Mouse (Mus musculus) bone marrow macrophage, adult 2 months (primary cell): ENCODE results near the gene Enc1. TPM values are rescaled to one million over a fixed set of nuclear protein-coding genes. Genes with fewer than 3 reads are reported as not detected.

Experiments used
- H3K27ac ChIP-seq: 2 replicates; pipeline ENCODE4 v1.5.1; 2012; ENCODE audit warnings: low read depth, low read length; ENCODE audit not compliant: insufficient read depth
- H3K4me1 ChIP-seq: 2 replicates; pipeline ENCODE4 v1.6.1; 2012; ENCODE audit warnings: low read length; ENCODE audit not compliant: control insufficient read depth, insufficient read depth
- H3K4me3 ChIP-seq: 2 replicates; pipeline ENCODE4 v1.5.1; 2012; ENCODE audit warnings: mild to moderate bottlenecking, low read length, moderate library complexity; ENCODE audit not compliant: insufficient read depth
- CTCF ChIP-seq: IDR thresholded peaks from 2 replicates; pipeline ENCODE4 v1.5.1; 2012; ENCODE audit warnings: low read depth, mild to moderate bottlenecking, low read length, moderate library complexity
- POLR2A ChIP-seq: IDR thresholded peaks from 2 replicates; pipeline ENCODE4 v1.6.1; 2012; ENCODE audit warnings: mild to moderate bottlenecking, low read depth, low read length, borderline replicate concordance
- polyA plus RNA-seq: library from polyadenylated mRNA; stranded (reverse); fragments of >200 nt; gene quantifications from 2 replicates; pipeline ENCODE4 v1.2.4, GENCODE M21; 2012; ENCODE audit not compliant: missing spikeins, insufficient read depth, insufficient read length

The Enc1 gene
- polyA plus RNA-seq, 1 experiment: 10.7 TPM

DNA sequence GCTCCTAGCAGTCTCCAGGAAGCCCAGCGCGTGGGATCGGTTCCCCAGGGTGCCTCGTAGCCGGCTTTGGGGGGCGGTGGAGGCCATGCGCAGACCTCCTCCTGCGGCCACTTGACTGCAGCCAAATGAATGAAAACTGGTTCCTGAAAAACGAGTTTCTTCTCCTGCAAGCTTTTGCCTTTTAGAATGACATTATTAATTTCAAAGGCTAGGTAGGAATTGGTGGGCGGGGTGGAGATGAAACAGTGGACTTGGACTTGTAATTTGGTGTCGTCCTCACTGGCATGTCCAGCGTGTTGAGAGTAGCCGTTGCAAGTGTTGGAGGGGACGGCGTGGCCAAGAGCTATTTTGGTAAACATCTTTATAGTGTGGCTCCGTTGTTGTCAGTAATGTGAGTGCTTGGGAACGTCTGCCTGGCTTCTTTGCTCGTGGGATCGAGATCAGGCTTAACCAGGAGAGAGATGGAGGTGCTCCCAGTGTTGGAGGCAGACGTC lies 929 bp downstream of the Enc1 start:
- peaks cover 9% of the 10 kb centered on the region for H3K4me1 ChIP-seq
- peak overlapping the region; percentile 81 for H3K27ac ChIP-seq
- H3K4me3 ChIP-seq: peak overlapping the region; percentile 97
- TF ChIP-seq POLR2A: no peak
- TF ChIP-seq CTCF: no peak

DNA sequence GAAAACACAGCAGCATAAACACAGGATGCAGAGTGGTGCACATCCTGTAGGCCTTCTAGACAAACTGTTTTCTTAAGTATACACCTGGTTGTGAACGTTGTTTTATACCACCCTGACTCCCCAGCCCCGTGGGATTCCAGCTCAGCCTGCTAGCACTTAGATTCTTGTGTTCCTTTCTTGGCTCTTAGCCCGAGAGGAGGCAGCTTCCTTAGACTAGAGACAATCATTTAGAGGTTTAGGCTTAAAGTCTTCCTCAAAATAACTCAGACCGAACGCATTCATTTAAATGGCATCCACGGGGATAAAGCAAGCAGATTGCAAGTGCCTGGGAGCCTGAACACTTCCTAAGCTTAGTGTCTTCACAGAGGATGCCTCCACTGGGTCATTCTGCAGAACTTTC lies 1.8 kb downstream of the Enc1 start:
- TF ChIP-seq POLR2A (no peak), CTCF (no peak)
- peak overlapping the region; percentile 97 for H3K4me3 ChIP-seq
- H3K27ac ChIP-seq: no peak overlapping the region
- peaks cover 9% of the 10 kb centered on the region for H3K4me1 ChIP-seq

DNA sequence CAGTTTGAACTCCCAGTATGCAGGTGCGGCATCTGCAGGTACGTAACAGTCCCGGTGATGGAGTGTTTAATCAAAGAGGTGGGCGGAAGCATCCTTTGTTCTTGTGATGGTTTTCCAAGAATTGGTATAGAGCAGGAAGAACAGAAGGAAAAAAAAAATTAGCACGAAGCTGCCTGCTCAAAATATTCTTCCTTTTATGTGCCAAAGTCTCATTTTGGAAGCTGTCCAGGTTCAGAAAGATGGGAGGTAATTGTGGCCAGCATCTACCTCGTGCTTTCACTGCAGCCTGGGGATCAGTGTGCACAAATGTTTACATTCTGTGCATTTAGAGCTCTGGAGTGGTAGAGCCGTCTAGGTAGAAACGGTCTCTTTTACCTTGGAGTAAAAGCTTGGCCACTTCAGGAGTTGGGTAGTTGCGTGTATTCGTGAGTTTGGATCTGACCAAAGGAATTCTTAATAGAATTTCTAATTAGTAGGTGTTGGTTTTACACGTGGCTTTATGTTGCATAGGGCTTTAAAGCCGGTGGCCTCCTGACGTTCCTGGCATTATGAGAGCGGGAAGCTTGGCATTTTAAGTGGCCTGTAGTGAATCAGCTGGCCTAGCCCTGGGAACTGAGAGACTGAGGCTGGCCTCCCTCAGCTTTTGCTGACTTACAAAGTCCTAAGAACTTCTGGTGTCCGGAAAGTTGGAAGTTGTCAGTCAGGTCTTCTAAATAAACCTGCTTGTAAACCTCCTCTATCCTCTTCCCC lies 3.2 kb downstream of the Enc1 start:
- Histone ChIP-seq H3K27ac (no peak overlapping the region), H3K4me3 (no peak overlapping the region), H3K4me1 (peaks cover 13% of the 10 kb centered on the region)
- TF ChIP-seq POLR2A: no peak
- no peak for TF ChIP-seq CTCF

DNA sequence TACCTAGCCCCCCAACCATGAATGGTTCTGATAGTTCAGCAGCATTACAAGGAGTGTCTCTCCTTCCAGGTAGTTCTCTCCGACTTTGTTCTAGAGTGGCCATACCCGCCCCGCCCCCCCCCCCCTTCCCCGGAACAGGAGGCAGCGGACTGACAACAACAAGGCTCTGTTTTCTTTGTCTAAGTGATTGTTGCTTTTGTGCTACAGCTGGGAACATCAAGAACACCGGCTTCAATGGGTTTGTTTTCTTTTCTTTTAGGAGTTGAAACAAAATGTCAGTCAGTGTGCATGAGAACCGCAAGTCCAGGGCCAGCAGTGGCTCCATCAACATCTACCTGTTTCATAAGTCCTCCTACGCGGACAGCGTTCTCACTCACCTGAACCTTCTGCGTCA lies 3.8 kb downstream of the Enc1 start:
- no peak for TF ChIP-seq CTCF
- no peak for TF ChIP-seq POLR2A
- H3K27ac ChIP-seq: no peak overlapping the region
- no peak overlapping the region for H3K4me3 ChIP-seq

DNA sequence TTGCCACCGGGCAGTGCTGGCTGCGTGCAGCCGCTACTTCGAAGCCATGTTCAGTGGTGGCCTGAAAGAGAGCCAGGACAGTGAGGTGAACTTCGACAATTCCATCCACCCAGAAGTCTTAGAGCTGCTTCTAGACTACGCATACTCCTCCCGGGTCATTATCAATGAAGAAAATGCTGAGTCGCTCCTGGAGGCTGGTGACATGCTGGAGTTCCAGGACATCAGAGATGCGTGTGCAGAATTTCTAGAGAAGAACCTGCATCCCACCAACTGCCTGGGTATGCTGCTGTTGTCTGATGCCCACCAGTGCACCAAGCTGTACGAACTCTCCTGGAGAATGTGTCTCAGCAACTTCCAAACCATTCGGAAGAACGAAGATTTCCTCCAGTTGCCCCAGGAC lies 4.3 kb downstream of the Enc1 start:
- TF ChIP-seq POLR2A (no peak), CTCF (no peak)
- Histone ChIP-seq H3K4me1 (peaks cover 17% of the 10 kb centered on the region), H3K27ac (no peak overlapping the region), H3K4me3 (no peak overlapping the region)

More for the DNA sequence above, 3.8 kb downstream of the Enc1 start:
- peaks cover 17% of the 10 kb centered on the region for H3K4me1 ChIP-seq

DNA sequence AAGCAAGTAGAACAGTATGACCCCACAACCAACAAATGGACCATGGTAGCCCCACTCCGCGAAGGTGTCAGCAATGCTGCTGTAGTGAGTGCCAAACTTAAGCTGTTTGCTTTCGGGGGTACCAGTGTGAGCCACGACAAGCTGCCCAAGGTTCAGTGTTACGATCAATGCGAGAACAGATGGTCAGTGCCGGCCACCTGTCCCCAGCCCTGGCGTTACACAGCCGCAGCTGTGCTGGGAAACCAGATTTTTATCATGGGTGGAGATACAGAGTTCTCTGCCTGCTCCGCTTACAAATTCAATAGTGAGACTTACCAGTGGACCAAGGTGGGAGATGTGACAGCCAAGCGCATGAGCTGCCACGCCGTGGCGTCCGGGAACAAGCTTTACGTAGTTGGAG lies 5.3 kb downstream of the Enc1 start:
- no peak overlapping the region for H3K27ac ChIP-seq
- peaks cover 17% of the 10 kb centered on the region for H3K4me1 ChIP-seq
- no peak overlapping the region for H3K4me3 ChIP-seq
- TF ChIP-seq POLR2A (no peak), CTCF (no peak)

DNA sequence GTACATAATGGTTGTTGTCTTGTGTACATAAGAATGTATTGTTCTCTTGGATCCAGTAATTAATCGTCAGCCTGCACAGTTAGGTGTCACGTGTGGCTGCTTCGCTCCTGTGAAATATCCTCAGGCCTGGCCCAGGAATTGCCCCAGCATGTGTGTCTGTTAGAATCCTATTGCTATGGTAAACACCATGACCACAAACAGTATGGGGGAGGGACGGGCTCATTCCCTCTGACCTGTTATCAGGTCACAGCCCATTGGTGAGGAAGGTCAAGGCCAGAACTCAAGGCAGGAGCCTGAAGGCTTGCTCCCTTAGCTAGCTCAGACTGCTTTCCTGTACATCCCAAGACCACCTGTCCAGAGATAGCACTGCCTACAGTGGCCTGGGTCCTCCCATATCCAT lies 6.8 kb downstream of the Enc1 start:
- Histone ChIP-seq H3K27ac (no peak overlapping the region), H3K4me1 (peaks cover 13% of the 10 kb centered on the region)
- TF ChIP-seq POLR2A: no peak
- TF ChIP-seq CTCF: no peak

DNA sequence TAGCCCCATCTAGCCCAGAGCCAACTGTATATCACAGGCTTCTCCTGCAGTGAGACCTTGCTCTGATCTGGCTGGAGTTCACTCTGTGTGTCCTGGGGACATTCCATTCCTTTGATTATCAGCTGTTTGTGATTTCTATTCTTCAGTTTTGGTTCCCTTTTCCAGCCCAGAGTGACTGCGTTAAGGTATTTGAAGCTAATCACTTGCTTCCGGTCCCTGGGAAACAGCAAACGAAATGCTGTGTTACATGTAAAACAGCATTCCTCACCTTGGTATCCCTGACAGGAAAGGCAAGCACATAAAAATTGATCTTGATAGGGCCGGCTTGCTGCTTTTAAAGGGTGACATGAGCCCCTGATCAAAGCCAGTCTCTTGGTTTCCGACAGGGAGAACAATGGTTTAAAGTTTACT lies 8.2 kb downstream of the Enc1 start:
- H3K27ac ChIP-seq: no peak overlapping the region
- H3K4me3 ChIP-seq: no peak overlapping the region
- TF ChIP-seq POLR2A (no peak), CTCF (no peak)
- peaks cover 10% of the 10 kb centered on the region for H3K4me1 ChIP-seq

More for the DNA sequence above, 6.8 kb downstream of the Enc1 start:
- no peak overlapping the region for H3K4me3 ChIP-seq

DNA sequence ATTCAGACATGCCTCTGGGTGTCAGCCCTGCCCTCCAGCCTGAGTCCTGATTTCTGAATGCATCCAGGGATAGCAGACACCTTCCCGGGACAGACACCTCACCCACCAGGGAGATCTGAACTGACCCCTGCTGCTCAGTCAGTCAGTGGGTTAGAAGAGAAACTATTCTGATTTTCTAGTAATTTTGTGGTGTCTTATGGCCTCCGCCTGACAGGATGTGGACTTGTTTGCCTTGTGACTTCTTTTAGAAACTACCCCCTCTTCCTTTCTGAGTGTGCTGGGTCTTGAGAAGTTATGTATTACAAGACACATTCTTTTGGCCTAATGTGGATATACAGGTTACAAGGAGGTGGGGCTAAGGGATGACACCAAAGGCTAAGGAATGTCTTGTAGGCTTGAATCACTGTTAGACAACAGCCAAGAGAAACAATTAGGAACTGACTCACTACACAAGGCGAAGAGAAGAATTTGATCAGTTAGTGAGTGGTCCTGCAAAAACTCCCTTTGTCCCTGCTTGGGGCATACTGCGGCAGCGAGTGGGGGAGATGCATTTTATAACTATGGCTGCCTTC lies 8.7 kb downstream of the Enc1 start:
- Histone ChIP-seq H3K4me1 (peaks cover 15% of the 10 kb centered on the region), H3K27ac (no peak overlapping the region), H3K4me3 (no peak overlapping the region)
- TF ChIP-seq CTCF: no peak
- TF ChIP-seq POLR2A: no peak

DNA sequence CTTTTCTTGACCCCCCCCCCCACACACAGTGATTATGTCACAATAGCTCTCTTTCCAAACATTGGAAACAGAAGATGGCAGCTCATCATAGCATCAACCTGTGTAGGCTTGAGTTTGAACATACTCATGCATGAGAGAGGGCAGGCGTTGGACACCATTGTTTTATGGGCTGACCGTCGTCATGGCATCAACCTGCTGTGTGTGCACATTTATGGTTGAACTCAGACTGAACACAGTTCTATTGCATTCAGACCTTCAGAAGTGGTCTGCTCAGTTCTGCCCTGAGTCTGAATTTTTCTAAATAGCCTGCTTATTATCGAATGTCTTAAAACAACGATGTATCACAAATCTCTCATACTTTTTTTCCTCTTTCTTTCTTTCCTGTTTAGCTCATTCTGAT lies 9.2 kb downstream of the Enc1 start:
- Histone ChIP-seq H3K4me3 (no peak overlapping the region), H3K4me1 (peaks cover 15% of the 10 kb centered on the region), H3K27ac (no peak overlapping the region)
- TF ChIP-seq CTCF: no peak
- TF ChIP-seq POLR2A: no peak
